Mouse (Mus musculus) regulatory T cell (primary cell): ENCODE results near the gene Nudt16l1.

ENCODE experiments used
- in situ Hi-C: fragments of 300-600 bp; cut with MboI, MseI; formaldehyde crosslinking; loops from one replicate; pipeline ENCODE4 v1.15.1; 2025; ENCODE audit warnings: high pct_unique_total_duplicates

Gene Nudt16l1

GRCm38 (mm10) chr16:4957446-4957845 lies 18.9 kb downstream of the Nudt16l1 start:
- in situ Hi-C loops, result no loop called here

GRCm38 (mm10) chr16:4960260-4960659 lies 21.7 kb downstream of the Nudt16l1 start:
- in situ Hi-C loops, result loop anchor here (5.0 to 10.0 kb wide), 2 partner anchors 62 to 75 kb away; partner anchors contain the start of genes Mgrn1 and Ubald1

- in situ Hi-C loops, result loop anchor here (5.0 to 10.0 kb wide), 2 partner anchors 59 to 79 kb away; partner anchors contain the start of genes Mgrn1 and Ubald1
Measured at GRCm38 (mm10) chr16:4963346-4963745, 24.8 kb downstream of the Nudt16l1 start.

GRCm38 (mm10) chr16:4963797-4964709 lies 25.5 kb downstream of the Nudt16l1 start, which contains the start of gene Anks3:
Gene Anks3 (minus strand): TSS chr16:4964205.
- in situ Hi-C loops, result loop anchor here (5.0 to 10.0 kb wide), 2 partner anchors 58 to 79 kb away; partner anchors contain the start of genes Mgrn1 and Ubald1

GRCm38 (mm10) chr16:4964731-4965391 lies 26.3 kb downstream of the Nudt16l1 start:
- in situ Hi-C loops, result loop anchor here (5.0 to 10.0 kb wide), 2 partner anchors 57 to 80 kb away; partner anchors contain the start of genes Mgrn1 and Ubald1

GRCm38 (mm10) chr16:4965392-4966129 lies 27.0 kb downstream of the Nudt16l1 start:
- in situ Hi-C loops, result loop anchor here (10.0 kb wide), 1 partner anchor 81 kb away; the partner anchor contains the start of genes Mgrn1 and Ubald1

- in situ Hi-C loops, result loop anchor here (10.0 kb wide), 1 partner anchor 84 kb away; the partner anchor contains the start of genes Mgrn1 and Ubald1
Measured at GRCm38 (mm10) chr16:4968426-4968825, 29.9 kb downstream of the Nudt16l1 start.

GRCm38 (mm10) chr16:4969055-4969843 lies 30.7 kb downstream of the Nudt16l1 start:
- in situ Hi-C loops, result loop anchor here (10.0 kb wide), 1 partner anchor 84 kb away; the partner anchor contains the start of genes Mgrn1 and Ubald1

- in situ Hi-C loops, result no loop called here
Measured at GRCm38 (mm10) chr16:4971626-4972025, 33.1 kb downstream of the Nudt16l1 start.

- in situ Hi-C loops, result no loop called here
Measured at GRCm38 (mm10) chr16:4974521-4974920, 36.0 kb downstream of the Nudt16l1 start.

- in situ Hi-C loops, result no loop called here
Measured at GRCm38 (mm10) chr16:4976180-4976579, 37.6 kb downstream of the Nudt16l1 start.

GRCm38 (mm10) chr16:4978275-4979051 lies 39.9 kb downstream of the Nudt16l1 start:
- in situ Hi-C loops, result no loop called here

- in situ Hi-C loops, result loop anchor here (5.0 kb wide), 1 partner anchor 162 kb away; no protein-coding TSS in a partner anchor
Measured at GRCm38 (mm10) chr16:4979755-4980380, 41.3 kb downstream of the Nudt16l1 start.

- in situ Hi-C loops, result loop anchor here (5.0 kb wide), 1 partner anchor 158 kb away; no protein-coding TSS in a partner anchor
Measured at GRCm38 (mm10) chr16:4984717-4985116, 46.2 kb downstream of the Nudt16l1 start.
